Mouse (Mus musculus) testis, adult 2 months (tissue): ENCODE results near the gene Npy. TPM values are rescaled to one million over a fixed set of nuclear protein-coding genes. Genes with fewer than 3 reads are reported as not detected.

Source experiments
- H3K27ac ChIP-seq: fragments of 200-500 bp; 2 replicates; pipeline ENCODE4 v1.5.1; 2012; ENCODE audit warnings: low read depth, low read length; ENCODE audit not compliant: control insufficient read depth, insufficient read depth
- H3K27me3 ChIP-seq: fragments of 200-500 bp; 2 replicates; pipeline ENCODE4 v1.6.1; 2012; ENCODE audit warnings: mild to moderate bottlenecking, low read length, moderate library complexity; ENCODE audit not compliant: control insufficient read depth, insufficient read depth
- H3K36me3 ChIP-seq: fragments of 200-500 bp; 2 replicates; pipeline ENCODE4 v1.6.1; 2012; ENCODE audit warnings: mild to moderate bottlenecking, low read length; ENCODE audit not compliant: control insufficient read depth, insufficient read depth
- H3K4me1 ChIP-seq: fragments of 200-500 bp; 2 replicates; pipeline ENCODE4 v1.6.1; 2012; ENCODE audit warnings: low read length; ENCODE audit not compliant: control insufficient read depth, insufficient read depth
- H3K4me3 ChIP-seq: fragments of 200-500 bp; 2 replicates; pipeline ENCODE4 v1.5.1; 2012; ENCODE audit warnings: low read depth, mild to moderate bottlenecking, low read length, moderate library complexity, mixed read lengths; ENCODE audit not compliant: control insufficient read depth
- CTCF ChIP-seq: fragments of 200-500 bp; IDR thresholded peaks from 2 replicates; pipeline ENCODE4 v1.5.1; 2012; ENCODE audit warnings: low read depth, mild to moderate bottlenecking, inconsistent platforms, low read length, moderate library complexity; ENCODE audit not compliant: control insufficient read depth, insufficient read depth, insufficient replicate concordance
- POLR2A ChIP-seq: fragments of 200-500 bp; IDR thresholded peaks from 2 replicates; pipeline ENCODE4 v1.6.1; 2012; ENCODE audit warnings: low read depth, mild to moderate bottlenecking, inconsistent platforms, low read length, moderate library complexity; ENCODE audit not compliant: control insufficient read depth
- polyA plus RNA-seq: library from polyadenylated mRNA; depleted of rRNA; stranded (reverse); fragments of >200 nt; gene quantifications from 2 replicates; pipeline ENCODE4 v1.2.3, GENCODE M21; 2012

The Npy gene
- polyA plus RNA-seq, 1 experiment = not detected

DNA sequence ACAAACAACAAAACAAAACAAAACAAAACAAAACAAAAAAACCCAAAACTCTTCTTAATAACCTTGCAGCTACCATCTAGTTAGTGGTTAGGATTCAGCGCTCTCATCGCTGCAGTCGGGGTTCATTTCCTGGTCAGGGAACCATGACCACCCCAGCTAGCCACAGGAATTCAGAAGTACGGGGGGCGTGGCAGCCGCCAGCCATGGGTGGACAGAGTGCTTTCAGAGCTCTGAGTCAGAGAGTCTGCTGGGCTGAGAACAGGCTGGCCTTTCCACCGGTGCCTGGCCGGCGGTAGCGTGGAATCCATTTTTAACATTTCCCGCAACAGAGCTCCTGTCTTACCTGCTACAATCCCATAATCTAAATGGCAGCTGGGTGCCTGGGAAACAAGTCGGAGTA is 30.0 kb upstream of the Npy start:
- Histone ChIP-seq H3K36me3 (no peaks in the 10 kb centered on the region), H3K27me3 (no peaks in the 10 kb centered on the region), H3K27ac (no peak overlapping the region), H3K4me3 (no peak overlapping the region), H3K4me1 (peaks cover 5% of the 10 kb centered on the region)
- TF ChIP-seq CTCF (no peak), POLR2A (no peak)

DNA sequence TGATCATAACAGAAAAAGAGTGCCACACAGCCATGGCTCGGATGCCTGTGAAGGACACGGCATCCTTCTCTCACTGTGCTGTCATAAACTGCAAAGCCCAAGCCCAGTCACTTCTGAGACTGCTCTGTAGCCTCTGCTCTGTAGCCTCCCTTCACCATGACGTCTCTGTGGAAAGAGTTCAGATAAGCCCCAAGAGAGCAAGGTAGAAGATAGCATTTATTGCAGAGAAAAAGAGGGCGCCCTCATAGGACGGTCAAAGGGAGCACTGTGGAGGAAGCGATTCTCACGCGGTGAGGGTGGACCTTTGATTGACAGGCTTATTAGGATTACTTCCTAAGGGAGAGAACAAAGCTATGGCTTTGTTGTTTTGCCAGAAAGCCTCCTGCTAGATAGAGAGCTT is 18.4 kb upstream of the Npy start:
- no peaks in the 10 kb centered on the region for H3K27me3 ChIP-seq
- H3K4me3 ChIP-seq = no peak overlapping the region
- H3K27ac ChIP-seq = no peak overlapping the region
- H3K4me1 ChIP-seq = no peaks in the 10 kb centered on the region; the same call in 1 of the 2 replicates
- no peaks in the 10 kb centered on the region for H3K36me3 ChIP-seq
- TF ChIP-seq POLR2A (no peak), CTCF (no peak)

DNA sequence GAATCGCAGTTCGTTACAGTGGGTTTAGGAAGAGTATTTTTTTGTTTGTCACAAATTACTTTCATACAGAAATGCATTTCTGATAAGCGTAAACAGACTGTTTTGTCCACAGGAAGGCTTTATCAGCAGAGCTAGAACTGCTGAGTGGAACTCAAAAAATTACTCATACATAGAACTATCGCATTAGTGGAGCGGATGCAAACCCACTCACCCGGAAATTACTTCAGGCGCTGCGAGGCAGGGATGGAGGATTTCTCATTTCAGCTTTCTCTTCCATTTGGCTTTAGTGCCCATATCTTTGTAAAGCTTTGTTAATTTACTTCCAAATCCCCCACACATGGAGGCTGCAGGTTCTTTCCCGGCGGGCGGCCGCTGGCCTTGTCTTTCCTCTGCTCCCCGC is 14.4 kb upstream of the Npy start:
- H3K27ac ChIP-seq = no peak overlapping the region
- no peak overlapping the region for H3K4me3 ChIP-seq
- no peaks in the 10 kb centered on the region for H3K36me3 ChIP-seq
- no peaks in the 10 kb centered on the region for H3K27me3 ChIP-seq
- no peak for TF ChIP-seq CTCF
- no peak for TF ChIP-seq POLR2A
- no peaks in the 10 kb centered on the region; the same call in 1 of the 2 replicates for H3K4me1 ChIP-seq

DNA sequence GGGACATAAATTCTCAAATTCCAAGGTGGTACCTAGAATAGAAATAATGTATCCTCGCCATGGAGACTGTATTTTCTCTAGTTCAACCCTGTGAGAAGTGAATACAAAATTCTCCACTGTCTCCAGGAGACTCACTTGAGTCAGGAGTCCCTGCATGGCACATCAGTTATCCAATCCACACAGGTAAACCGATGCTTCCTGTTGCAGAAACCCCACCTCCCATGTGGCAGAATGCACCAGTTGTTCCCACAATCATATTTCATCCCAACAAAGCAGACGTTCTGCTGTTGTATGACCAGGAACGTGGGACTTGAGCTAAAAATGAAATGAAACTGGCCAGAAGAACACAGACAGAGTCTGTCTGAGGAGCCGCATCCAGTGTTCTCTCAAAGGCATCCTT is 5.3 kb upstream of the Npy start:
- peaks cover 2% of the 10 kb centered on the region for H3K27me3 ChIP-seq
- H3K36me3 ChIP-seq = no peaks in the 10 kb centered on the region
- no peak for TF ChIP-seq CTCF
- no peak for TF ChIP-seq POLR2A
- H3K4me1 ChIP-seq = peaks cover 4% of the 10 kb centered on the region; the same call in 1 of the 2 replicates
- H3K4me3 ChIP-seq = no peak overlapping the region
- H3K27ac ChIP-seq = no peak overlapping the region

DNA sequence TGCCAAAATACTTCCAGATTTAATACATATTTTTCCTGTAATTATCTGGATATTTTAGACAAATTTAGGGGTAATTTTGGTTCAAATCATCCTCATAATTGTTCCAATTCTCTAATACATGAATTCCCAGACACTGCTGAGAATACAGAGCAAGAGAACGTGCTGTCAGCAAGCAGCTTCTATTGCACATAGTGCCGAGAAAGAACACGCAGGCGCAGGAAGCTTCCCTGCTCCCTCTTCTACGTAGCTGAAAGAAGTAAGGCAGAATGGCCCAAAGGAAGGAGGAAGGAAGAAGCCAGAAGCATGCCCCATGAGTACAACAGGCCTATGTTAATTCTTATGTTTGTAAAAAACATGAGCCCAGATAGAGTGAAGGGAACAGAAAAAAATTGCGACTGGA is 4.9 kb upstream of the Npy start:
- peaks cover 6% of the 10 kb centered on the region for H3K27me3 ChIP-seq

DNA sequence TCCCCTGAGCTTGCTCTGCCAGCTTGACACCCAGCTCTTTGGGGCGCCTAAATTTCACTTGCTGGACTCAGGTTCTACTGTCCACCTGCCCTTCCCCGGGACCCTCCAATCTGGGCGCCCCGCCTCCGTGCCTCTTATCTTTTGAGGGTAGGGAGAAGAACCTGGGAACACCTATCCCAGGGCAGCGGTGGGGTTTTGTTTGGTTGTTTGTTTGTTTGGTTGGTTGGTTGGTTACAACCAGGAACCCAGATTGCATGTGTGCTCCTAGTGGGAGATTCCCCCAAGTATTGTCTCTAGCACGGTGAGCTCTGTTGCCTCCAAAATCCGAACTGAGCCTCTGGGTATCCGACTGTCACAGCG is 341 bp downstream of the Npy start:
- H3K4me1 ChIP-seq = peaks cover 11% of the 10 kb centered on the region; the same call in 1 of the 2 replicates
- H3K36me3 ChIP-seq = no peaks in the 10 kb centered on the region
- TF ChIP-seq CTCF (no peak), POLR2A (no peak)
- H3K27ac ChIP-seq = no peak overlapping the region
- peaks cover 6% of the 10 kb centered on the region for H3K27me3 ChIP-seq
- H3K4me3 ChIP-seq = no peak overlapping the region; the same call in 1 of the 2 replicates

More for the DNA sequence above, 4.9 kb upstream of the Npy start:
- no peaks in the 10 kb centered on the region for H3K36me3 ChIP-seq
- no peak overlapping the region for H3K27ac ChIP-seq
- no peak for TF ChIP-seq CTCF
- TF ChIP-seq POLR2A = no peak
- H3K4me1 ChIP-seq = peaks cover 7% of the 10 kb centered on the region; the same call in 1 of the 2 replicates
- no peak overlapping the region for H3K4me3 ChIP-seq

DNA sequence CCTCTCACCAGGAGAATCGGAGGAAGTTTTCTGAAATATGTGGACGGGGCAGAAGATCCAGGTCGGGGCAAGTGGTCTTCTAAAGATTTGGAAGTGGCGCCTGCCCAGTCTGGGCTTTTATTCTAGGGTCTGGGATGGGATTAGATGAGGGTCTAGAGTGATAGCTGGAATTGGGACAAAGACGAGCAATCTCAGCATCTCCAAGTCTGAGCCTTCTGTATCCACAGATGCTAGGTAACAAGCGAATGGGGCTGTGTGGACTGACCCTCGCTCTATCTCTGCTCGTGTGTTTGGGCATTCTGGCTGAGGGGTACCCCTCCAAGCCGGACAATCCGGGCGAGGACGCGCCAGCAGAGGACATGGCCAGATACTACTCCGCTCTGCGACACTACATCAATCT is 861 bp downstream of the Npy start:
- Histone ChIP-seq H3K27ac (no peak overlapping the region), H3K4me1 (peaks cover 11% of the 10 kb centered on the region; the same call in 1 of the 2 replicates), H3K36me3 (no peaks in the 10 kb centered on the region), H3K27me3 (peaks cover 6% of the 10 kb centered on the region), H3K4me3 (no peak overlapping the region)
- TF ChIP-seq CTCF (no peak), POLR2A (no peak)

DNA sequence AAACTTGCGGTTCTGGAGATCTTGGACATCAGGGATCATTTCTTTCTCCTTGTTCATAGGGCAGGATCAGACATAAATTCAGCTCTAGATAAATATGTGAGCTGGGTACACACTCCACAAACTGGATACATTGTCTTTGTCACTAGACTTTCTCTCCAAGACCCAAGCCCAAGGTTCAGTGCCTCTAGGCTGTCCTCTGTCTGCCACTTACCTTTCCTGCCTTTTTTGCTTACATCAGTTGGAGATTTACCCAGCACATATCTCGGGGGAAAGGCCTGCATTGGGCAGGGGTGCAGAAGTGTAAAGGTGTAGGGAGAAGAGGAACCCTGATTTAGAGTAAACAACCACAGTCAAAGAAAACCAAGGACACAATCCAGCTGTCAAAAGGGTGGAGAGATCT is 1.3 kb downstream of the Npy start:
- Histone ChIP-seq H3K4me1 (peaks cover 11% of the 10 kb centered on the region; the same call in 1 of the 2 replicates), H3K27me3 (peaks cover 6% of the 10 kb centered on the region), H3K4me3 (no peak overlapping the region), H3K27ac (no peak overlapping the region), H3K36me3 (no peaks in the 10 kb centered on the region)
- TF ChIP-seq CTCF = no peak
- TF ChIP-seq POLR2A = no peak
